Mouse (Mus musculus) C2C12 (cell line): Measurements from ENCODE around the gene Dennd4a. TPM values are rescaled to one million over a fixed set of nuclear protein-coding genes. Genes with fewer than 3 reads are reported as not detected.

Source experiments
- H3K27me3 ChIP-seq: one replicate; pipeline ENCODE4 v1.6.1; 2011; ENCODE audit not compliant: control insufficient read depth, insufficient read depth, insufficient read length
- H3K36me3 ChIP-seq: one replicate; pipeline ENCODE4 v1.6.1; 2011; ENCODE audit not compliant: control insufficient read depth, insufficient read depth
- H3K4me3 ChIP-seq: one replicate; pipeline ENCODE4 v1.5.1; 2011; ENCODE audit warnings: mild to moderate bottlenecking, control low read depth; ENCODE audit not compliant: poor library complexity, insufficient read depth, severe bottlenecking
- H3K79me2 ChIP-seq: one replicate; pipeline ENCODE4 v1.6.1; 2011; ENCODE audit not compliant: control insufficient read depth, insufficient read depth
- H3K79me3 ChIP-seq: one replicate; pipeline ENCODE4 v1.6.1; 2011; ENCODE audit warnings: low read depth, control low read depth
- H3ac ChIP-seq: one replicate; pipeline ENCODE3; 2011; ENCODE audit warnings: low read depth; ENCODE audit not compliant: control insufficient read depth, insufficient read length
- CEBPB ChIP-seq: IDR thresholded peaks from one replicate; pipeline ENCODE4 v1.6.1; 2011; ENCODE audit warnings: low read depth, mild to moderate bottlenecking, control low read depth, moderate library complexity
- CTCF ChIP-seq: IDR thresholded peaks from one replicate; pipeline ENCODE4 v1.5.1; 2011; ENCODE audit not compliant: control insufficient read depth, insufficient read depth, insufficient read length
- FOSL1 ChIP-seq: IDR thresholded peaks from one replicate; pipeline ENCODE4 v1.8.0; 2011; ENCODE audit warnings: mild to moderate bottlenecking, low read length; ENCODE audit not compliant: poor library complexity, insufficient read depth, severe bottlenecking
- MAX ChIP-seq: IDR thresholded peaks from one replicate; pipeline ENCODE4 v1.6.1; 2011; ENCODE audit warnings: mild to moderate bottlenecking, control low read depth
- MYOD1 ChIP-seq: IDR thresholded peaks from one replicate; pipeline ENCODE4 v1.6.1; 2011; ENCODE audit warnings: low read depth; ENCODE audit not compliant: control insufficient read depth, insufficient read length
- MYOG ChIP-seq: IDR thresholded peaks from one replicate; pipeline ENCODE4 v1.6.1; 2011; ENCODE audit not compliant: control insufficient read depth, insufficient read length; ENCODE audit errors: extremely low read depth
- USF1 ChIP-seq: IDR thresholded peaks from one replicate; pipeline ENCODE4 v1.6.1; 2011; ENCODE audit warnings: low read depth, mild to moderate bottlenecking, control low read depth, moderate library complexity
- polyA plus RNA-seq: library from polyadenylated mRNA; unstranded; fragments of >200 nt; fragmentation: generic; extraction: Trizol; gene quantifications from one replicate; pipeline ENCODE4 v1.2.1, GENCODE M21; 2012; ENCODE audit warnings: missing spikeins

Gene Dennd4a
- polyA plus RNA-seq, 1 experiment = 1.3 TPM

GRCm38 (mm10) chr9:64784841-64785240, 26.3 kb upstream of the Dennd4a start:
- H3K79me2 ChIP-seq = no peaks in the 10 kb centered on the region
- TF ChIP-seq CTCF (peak; percentile 47), CEBPB (no peak)
- no peaks in the 10 kb centered on the region for H3K79me3 ChIP-seq
- no peaks in the 10 kb centered on the region for H3K36me3 ChIP-seq
- no peaks in the 10 kb centered on the region for H3K27me3 ChIP-seq
- no peak overlapping the region for H3K4me3 ChIP-seq
- no peak overlapping the region for H3ac ChIP-seq

- Histone ChIP-seq H3K36me3 (no peaks in the 10 kb centered on the region), H3K27me3 (no peaks in the 10 kb centered on the region)
Measured at GRCm38 (mm10) chr9:64786216-64786905, 24.8 kb upstream of the Dennd4a start.

GRCm38 (mm10) chr9:64788070-64788469, 23.1 kb upstream of the Dennd4a start:
- no peak overlapping the region for H3K4me3 ChIP-seq
- no peaks in the 10 kb centered on the region for H3K79me2 ChIP-seq
- TF ChIP-seq CEBPB (no peak), FOSL1 (no peak), MAX (no peak), USF1 (no peak), MYOD1 (no peak), CTCF (no peak), MYOG (no peak)
- H3K79me3 ChIP-seq = no peaks in the 10 kb centered on the region
- H3K27me3 ChIP-seq = no peaks in the 10 kb centered on the region
- H3ac ChIP-seq = no peak overlapping the region
- H3K36me3 ChIP-seq = no peaks in the 10 kb centered on the region

More at GRCm38 (mm10) chr9:64786216-64786905, 24.8 kb upstream of the Dennd4a start:
- Histone ChIP-seq H3K79me3 (no peaks in the 10 kb centered on the region), H3ac (no peak overlapping the region), H3K4me3 (no peak overlapping the region), H3K79me2 (no peaks in the 10 kb centered on the region)
- TF ChIP-seq CTCF (no peak), FOSL1 (no peak), MYOD1 (no peak), USF1 (no peak), CEBPB (no peak), MAX (no peak), MYOG (no peak)

GRCm38 (mm10) chr9:64789341-64789761, 21.8 kb upstream of the Dennd4a start:
- TF ChIP-seq CEBPB (no peak), CTCF (no peak)
- no peak overlapping the region for H3K4me3 ChIP-seq
- no peaks in the 10 kb centered on the region for H3K79me3 ChIP-seq
- H3K27me3 ChIP-seq = no peaks in the 10 kb centered on the region
- H3K79me2 ChIP-seq = no peaks in the 10 kb centered on the region
- H3K36me3 ChIP-seq = no peaks in the 10 kb centered on the region
- no peak overlapping the region for H3ac ChIP-seq

- H3K4me3 ChIP-seq = no peak overlapping the region
- H3K79me3 ChIP-seq = no peaks in the 10 kb centered on the region
- H3K36me3 ChIP-seq = no peaks in the 10 kb centered on the region
- H3K79me2 ChIP-seq = no peaks in the 10 kb centered on the region
- TF ChIP-seq MYOD1 (no peak), USF1 (no peak), CEBPB (no peak), MAX (no peak)
- H3ac ChIP-seq = no peak overlapping the region
- no peaks in the 10 kb centered on the region for H3K27me3 ChIP-seq
Measured at GRCm38 (mm10) chr9:64789887-64790400, 21.2 kb upstream of the Dennd4a start.

- H3K27me3 ChIP-seq = no peaks in the 10 kb centered on the region
- H3K4me3 ChIP-seq = no peak overlapping the region
- H3ac ChIP-seq = no peak overlapping the region
- H3K79me3 ChIP-seq = no peaks in the 10 kb centered on the region
- TF ChIP-seq CEBPB = no peak
- TF ChIP-seq FOSL1 = no peak
- TF ChIP-seq MYOG = no peak
- no peak for TF ChIP-seq MYOD1
- no peak for TF ChIP-seq USF1
- no peak for TF ChIP-seq MAX
- no peak for TF ChIP-seq CTCF
- H3K36me3 ChIP-seq = no peaks in the 10 kb centered on the region
- H3K79me2 ChIP-seq = no peaks in the 10 kb centered on the region
Measured at GRCm38 (mm10) chr9:64790673-64791660, 20.2 kb upstream of the Dennd4a start.
